Mouse (Mus musculus) spleen, adult 2 months (tissue): ENCODE results near the gene Fgfr2.

Experiments used
- CTCF ChIP-seq: fragments of 200-500 bp; IDR thresholded peaks from 2 replicates; pipeline ENCODE4 v1.5.1; 2011; ENCODE audit warnings: mild to moderate bottlenecking, inconsistent platforms; ENCODE audit not compliant: insufficient read depth, insufficient read length, insufficient replicate concordance; ENCODE audit errors: extremely low read depth
- POLR2A ChIP-seq: fragments of 200-500 bp; IDR thresholded peaks from 2 replicates; pipeline ENCODE4 v1.6.1; 2011; ENCODE audit warnings: low read depth, low read length, inconsistent platforms

- no peak for TF ChIP-seq POLR2A
- no peak for TF ChIP-seq CTCF
Measured at GRCm38 (mm10) chr7:132415866-132416265, 707.3 kb downstream of the Fgfr2 start.
